Mouse (Mus musculus) embryo, embryonic 10 days (tissue): ENCODE measurements around the gene Msh3.

Experiments used
- DNase-seq: peaks from one replicate; pipeline ENCODE4 v3.0.0-alpha.2; 2015; ENCODE audit warnings: low spot score

The Msh3 gene

DNA sequence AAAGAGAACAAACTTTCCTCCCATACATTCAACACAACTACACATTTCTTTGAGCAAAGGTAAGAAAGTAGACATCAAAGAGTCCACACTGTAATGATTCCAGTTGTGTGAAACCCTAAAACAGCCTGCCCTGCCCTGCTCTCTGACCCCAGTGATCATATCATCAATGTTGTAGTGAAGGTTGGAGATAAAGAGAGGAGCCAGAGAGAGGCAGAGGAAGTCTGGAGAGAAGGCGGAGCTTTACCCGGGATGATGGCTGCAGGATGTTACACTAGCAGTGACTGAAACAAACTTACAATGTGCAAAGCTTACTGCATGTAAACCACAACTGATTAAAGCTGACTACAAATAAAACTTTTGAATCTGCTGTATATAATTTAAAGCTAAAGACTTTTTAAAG lies 26.8 kb downstream of the Msh3 start:
- DNase-seq = no peak

DNA sequence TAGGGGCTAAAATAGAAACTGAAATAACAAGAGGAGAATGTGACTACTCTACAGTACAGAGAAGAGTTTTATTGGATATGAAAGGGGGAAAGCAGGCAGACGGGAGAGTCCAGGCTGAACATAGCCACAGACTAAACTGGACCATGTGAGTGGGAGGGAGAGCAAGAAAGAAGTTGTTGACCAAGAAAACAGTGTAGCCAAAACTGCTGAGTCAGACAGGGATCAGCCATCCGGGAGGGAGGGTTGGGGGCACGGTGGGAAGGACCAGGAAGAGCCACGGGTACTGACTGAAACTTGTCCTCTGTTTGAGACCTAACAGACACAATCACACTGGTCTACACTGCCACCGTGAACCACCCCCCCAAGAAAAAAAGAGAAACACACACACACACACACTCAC lies 28.8 kb downstream of the Msh3 start:
- no peak for DNase-seq

DNA sequence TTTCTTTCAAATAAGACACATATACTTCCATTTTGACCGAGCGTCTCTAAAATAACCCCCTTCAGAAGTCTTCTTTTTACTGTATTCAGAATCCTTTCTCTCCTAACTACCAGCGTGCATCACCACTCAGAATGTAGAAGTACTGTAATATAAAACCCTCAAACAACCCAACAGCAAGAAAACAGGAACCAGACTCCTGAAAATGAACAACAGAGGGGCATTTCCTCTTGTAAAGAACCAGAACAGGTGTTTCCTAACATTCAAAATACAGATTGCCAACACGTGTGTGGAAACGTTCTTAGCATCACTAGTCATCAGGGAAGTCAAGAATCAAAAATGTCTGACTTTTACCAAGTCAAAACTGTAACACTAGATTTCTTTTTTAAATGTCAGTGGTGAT lies 34.0 kb downstream of the Msh3 start:
- DNase-seq = no peak

DNA sequence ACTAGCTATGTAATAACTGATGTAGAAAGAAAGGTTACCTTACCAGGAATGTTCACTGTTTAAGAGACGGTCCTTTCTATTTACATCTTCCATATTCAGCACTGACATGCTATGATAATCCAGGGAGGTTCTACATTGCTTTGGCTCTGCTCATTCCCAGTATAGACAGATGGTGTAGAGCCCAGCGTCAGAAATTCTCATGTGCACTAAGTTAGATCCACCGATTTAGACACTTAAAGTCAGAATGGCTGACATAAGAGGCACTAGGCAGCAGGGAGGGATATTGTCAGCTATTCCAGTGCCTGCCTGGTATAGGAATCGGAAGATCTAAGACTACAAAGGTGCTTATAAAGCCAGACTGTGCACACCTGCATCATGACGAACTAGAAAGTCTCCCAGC lies 40.2 kb downstream of the Msh3 start:
- no peak for DNase-seq

DNA sequence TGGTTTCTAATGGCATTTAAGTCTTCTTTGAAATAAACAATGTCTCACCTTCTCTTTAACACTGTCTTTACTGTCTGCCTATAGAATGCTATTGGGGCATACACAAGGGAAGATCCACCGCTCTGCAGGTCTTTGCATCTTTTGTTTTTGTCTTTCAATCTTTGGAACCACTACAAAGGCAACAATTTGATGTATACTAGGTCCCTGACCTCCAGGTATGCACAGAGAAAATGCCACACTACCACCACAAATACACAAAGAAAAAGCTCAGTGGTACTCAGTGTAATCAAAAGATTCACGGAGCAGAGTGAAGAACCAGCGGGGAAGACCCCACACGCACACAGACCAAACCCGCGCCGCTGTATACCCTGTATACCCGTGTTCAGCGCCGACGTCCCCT lies 49.1 kb downstream of the Msh3 start, which contains the start of gene Gm20379:
Gene Gm20379, plus strand, starts transcription at position 301 of the 400 bp plus-strand sequence.
- DNase-seq = no peak

DNA sequence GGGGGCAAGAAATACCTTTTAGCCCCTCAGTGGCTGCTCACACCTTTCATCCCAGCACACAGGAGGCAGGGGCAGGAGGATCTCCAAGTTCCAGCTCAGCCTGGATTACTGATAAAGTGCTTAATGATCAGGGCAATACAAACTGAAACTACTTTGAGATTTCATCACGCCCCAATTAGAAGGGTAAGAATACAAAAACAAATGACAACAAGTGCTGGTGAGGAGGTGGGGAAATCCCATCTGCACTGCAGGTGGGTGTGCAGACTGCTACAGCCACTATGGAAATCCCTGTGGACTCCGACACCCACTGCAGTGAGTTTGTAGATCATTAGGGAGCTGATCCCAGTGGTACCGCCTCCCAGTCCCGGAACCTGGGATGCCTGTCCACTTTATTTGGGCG lies 50.5 kb downstream of the Msh3 start:
- no peak for DNase-seq

DNA sequence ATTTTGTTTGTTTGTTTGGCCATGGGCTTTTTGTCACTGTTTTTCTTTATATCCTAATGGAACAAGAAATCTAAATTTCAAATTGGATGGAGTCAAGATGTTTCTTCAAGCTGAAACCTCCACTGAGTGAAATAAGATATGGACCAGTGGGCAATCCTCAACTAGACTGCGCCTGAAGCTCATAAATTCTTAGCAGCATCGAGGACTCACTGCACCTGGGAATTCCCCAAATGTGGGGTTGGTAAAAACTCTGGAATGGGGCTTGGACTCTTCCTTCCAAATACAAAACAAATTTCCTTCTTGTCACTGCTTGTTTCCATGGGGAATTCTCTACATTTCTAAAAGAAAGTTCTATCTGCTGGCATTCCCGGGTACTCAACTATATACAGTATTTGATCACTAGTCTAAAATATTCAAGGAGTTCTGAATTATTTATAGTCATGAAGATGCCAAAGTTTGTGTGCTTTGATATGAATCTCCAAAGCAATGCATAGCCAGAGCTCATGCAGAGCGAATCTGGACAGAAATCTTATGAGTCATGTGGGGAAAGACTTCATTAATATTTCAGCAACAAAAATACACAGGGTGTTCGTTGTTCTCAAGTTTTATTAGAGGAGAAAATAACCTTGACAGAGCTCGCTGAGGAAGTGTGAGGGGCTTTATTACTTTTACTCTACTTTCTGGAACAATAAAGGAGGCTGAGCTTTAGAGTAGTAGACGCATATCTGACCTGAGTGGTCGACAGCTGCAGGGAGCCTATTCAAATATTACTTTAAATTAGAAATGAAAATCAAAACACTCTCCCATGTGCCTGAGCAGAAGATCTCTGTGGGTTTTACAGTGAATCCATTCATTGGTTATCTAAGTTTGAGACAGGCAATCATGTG lies 51.5 kb downstream of the Msh3 start:
- DNase-seq = no peak

DNA sequence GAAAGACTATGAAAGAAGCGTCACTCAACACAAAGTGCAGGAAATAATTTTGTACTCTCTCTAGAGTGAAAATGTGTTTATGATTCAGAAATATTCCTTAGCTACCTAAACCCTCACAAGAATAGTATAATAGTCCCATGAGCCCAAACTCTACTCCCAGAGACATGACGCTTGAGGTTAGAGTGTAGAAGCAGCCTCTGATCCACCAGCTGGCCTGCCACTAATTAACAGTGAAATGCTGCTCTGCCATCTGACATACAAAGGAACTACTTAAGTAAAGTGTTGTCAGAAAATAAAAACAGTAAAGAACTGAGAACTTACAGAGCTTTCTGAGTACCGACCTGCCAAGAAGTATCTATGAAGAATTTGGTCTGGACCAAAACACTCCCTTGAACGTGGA lies 52.3 kb downstream of the Msh3 start:
- DNase-seq = no peak

DNA sequence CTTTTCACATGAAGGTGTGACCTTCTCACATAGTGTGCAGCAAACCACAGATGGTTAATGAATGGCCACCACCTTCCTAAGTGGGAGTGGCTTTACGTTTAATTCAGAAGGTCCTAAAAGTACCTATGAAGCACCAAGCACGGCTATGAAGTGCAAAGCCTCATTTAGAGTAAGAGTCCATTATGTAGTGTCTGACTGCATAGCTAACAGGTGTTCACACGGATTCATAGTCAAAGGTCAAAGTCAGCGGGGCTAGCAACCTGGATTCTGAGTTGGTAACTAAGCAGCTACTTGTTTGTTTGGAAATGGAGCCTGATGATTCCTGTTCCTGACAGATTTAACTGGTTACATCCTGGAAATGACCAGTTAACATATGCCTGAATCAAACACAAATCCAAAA lies 53.0 kb downstream of the Msh3 start:
- DNase-seq = no peak

DNA sequence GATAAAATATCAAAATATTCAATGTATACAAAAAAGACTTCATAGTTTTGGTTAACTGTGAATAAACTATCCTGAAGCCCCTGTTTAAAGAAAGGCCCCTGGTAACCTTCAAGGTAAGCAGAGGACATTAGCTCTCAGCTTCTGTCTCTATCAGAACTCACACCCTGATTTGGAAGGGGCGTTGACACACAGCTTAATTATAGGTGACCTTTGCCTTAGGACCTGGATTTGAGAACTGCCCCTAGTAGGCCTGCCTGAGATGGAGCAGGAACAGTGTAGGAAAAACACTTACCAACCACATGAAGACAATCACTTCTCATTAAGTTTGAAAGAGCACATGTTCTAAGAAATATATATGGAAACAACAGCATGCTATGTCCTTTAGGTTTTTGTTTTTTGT lies 55.3 kb downstream of the Msh3 start:
- no peak for DNase-seq

DNA sequence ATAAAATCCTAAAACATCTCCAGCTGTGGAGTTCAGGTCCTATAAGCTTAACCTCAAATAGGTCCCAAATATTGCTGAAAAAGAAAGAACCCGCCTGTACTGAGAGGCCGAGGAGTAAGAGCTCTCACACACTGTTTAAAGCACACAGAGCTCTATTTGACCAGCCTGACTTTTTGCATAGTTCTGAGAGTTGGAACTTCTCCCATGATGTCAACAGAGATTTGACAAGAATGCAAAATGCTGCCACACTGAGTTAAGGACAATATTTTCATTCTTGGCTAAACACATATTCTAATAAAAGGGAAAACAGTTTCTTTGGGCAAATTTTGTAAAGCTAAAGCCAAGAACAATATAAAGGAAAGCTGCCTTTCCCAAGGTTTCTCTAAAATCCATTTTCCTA lies 57.8 kb downstream of the Msh3 start:
- no peak for DNase-seq

DNA sequence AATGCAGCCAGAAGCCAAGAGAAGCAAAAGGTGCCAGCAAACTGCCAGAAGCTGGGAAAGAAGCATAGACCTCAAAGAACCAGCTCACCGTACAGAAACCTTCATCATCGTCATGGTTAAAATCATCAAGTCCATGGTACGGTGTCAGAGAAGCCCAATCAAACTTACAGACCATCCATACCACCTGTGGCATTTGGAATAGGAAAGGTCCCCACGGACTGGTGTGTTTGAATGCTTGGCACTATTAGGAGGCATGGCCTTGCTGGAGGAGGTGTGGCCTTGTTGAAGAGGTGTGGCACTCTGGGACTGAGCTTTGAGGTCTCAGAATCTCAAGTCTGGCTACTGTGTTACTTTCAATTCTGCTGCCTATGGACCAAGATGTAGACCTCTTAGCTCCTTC lies 58.3 kb downstream of the Msh3 start:
- no peak for DNase-seq

DNA sequence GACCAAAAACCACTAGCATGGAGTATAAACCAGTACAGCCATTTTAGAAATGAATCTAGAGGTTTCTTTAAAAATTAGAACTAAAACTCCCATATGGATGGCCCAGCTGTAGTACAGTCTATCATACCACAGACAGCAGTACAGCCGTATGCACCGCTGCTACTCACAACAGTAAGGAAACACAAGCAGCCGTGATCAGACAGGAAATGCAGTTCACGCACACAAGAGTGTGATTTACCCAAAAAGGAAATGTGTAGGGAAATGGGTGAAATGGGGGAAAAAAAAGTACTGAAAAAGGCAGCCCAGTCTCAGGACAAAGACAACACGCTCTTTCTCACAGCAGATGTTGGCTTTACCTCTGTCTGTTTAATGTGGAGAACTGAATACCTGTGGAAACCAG lies 60.9 kb downstream of the Msh3 start:
- no peak for DNase-seq

DNA sequence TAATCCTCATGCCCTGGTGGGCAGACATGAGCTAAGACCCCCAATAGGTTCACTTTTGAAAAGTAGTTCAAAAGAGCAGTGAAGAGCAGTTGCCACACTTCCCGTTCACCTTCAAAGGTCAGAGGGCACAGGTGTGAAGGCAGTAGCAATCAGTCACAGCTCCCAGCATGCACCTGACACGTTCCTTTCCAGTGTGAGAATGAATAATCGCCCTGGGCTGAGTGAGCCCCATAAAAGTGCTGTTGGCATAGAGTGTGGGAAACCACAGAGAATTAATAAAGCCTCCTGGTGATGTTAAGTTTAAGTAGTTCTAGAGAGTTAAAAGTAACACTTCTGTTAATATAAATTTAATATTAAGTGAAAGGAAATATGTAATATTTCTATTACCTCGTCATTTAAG lies 63.2 kb downstream of the Msh3 start:
- DNase-seq = no peak

DNA sequence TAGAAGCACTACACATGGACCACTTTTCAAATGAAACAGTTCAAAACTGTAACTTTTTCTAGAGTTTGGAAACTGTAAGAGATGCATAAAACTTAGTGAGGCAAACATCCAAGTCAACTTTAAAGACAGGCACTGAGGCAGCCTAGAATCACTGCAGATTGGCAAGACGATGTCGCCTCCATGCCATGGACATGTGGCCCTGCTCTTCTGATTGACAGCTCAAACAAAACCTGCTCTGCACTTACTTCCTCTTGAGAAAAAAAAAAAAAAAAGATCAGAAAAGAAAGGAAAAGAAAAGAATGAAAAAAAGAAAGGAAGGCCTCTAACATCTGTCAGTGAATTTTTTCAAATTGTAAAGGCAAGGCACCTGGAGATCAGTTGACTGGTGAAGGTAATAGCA lies 77.8 kb downstream of the Msh3 start:
- DNase-seq = no peak

DNA sequence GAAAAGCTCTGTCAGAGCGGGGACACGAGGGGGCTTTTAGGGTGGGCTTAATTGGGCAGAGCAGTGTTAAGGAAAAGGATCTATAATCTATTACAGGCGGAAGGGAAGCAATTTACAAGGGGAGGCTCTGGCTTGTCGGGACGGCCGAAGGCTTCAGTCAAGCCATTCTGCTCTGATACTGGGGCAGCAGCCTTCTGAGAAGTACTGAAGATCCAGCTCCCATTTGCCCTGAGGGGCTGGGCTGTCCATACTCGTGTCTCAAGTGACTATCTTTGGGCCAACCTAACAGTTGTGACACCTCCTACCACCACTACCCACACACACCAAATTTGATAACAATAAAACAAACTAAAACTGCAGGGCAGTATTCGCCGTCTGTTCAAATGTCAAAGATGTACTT lies 79.5 kb downstream of the Msh3 start:
- no peak for DNase-seq

DNA sequence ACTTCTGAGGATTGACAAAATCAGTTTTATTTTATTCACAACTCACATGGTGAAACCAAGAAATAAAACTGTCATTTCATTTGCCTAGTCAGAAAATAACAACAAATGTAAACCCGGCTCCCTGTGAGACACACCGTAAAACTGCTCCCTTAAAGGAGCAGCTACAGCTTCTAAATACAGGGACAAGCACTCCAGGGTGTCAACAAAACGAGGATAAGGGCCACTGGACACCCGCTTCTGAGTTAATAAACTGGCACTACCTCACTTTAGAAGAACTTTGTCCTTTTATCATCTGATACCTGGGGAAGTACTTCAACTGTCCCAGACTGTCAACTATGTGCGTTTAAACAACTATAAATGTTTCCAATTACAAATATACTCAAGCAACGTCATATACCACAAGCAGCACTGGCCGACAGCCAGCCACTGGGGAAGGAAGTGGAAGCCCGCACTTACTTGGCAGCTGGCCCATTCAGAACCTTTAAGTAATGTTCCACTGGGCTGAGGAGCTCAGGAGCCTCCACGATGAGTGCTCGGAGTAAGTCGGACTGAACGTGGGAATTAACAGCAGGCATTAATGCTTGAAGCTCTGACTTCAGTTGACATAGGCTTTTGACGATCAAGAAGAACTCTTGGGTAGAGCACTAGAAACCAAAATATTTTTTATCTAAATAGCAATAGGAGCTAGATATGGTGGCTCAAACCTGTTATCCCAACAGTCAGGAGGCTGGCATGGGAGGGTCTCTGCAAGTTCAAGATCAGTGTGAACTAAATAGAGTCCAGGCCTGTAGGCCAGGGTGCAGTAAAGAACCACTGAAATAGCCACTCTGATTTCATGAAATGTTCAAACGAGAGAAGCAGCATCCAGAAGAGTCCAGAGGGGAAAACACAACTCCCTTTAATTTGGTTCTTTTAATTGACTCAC lies 80.3 kb downstream of the Msh3 start:
- no peak for DNase-seq

DNA sequence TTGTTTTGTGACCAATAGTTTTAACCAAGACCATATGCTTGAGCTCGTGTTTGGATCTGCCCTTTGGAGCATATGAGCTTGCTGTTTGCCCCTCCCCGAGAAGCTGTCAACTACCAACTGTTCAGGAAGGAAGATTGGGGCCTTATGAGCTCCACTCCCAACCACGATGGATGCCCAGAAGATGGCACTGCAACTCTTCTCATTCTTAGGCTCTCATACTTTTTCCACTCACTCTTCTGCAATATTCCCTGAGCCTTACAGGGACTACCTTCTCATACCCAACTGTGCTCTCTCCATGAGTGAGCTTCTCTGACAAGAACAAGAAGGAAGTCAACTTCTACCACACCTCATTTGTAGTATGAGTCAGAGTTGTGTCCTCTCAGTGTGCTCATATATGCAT lies 87.7 kb downstream of the Msh3 start:
- DNase-seq = no peak

DNA sequence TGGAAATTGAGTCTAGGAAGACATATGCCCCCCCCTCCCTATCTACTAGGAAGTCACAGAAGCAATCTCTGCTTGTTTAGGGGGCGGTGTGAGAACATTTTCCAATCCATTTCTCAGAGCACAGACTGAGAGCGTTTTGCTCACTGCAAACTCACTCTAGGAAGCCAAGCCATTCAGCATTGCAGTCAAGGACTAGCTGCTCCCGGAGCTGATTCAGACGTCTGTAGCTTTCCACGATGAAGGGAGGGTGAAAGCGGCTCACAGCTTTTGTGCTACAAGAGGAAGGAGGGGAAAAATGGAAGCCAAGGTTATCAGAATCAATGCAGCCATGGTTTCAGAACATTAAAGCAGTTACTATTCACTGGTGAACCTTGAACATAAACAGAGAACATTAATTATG lies 91.2 kb downstream of the Msh3 start:
- DNase-seq = no peak

DNA sequence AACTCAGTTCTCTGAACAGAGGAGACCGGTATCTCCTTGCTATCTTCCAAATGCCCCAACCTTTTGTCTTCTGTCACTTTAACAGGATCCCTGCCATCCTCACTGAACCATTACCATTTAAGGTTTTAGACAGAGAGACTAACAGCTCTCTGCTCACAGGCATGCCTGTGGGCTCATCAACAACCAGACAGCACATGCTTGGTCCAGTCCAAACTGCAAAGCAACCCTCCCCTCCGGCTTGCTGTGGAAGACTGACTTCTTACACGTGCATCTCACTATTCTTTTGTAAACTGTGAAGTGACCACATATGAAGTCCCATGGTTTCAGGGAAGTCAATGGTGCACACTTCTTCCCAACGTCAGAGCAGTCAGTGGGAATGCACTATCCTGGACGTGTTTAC lies 93.5 kb downstream of the Msh3 start:
- no peak for DNase-seq

DNA sequence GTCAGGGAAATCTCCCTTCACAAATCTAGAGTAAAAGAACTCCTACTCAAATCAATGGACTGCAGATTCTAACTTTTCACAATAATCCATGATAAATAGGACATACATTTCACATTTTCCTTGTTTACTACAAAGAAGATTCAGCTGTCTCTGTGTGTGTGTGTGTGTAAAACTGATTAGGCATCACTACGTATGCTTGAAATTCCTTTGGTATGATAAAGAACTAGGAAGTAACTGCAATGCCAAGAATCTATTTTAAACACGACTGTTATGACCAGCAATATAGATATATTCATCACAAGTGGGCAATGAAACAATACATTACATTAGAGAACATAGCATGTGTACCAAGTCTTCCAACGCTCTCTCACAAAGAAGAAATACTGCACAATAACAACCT lies 99.3 kb downstream of the Msh3 start:
- no peak for DNase-seq

DNA sequence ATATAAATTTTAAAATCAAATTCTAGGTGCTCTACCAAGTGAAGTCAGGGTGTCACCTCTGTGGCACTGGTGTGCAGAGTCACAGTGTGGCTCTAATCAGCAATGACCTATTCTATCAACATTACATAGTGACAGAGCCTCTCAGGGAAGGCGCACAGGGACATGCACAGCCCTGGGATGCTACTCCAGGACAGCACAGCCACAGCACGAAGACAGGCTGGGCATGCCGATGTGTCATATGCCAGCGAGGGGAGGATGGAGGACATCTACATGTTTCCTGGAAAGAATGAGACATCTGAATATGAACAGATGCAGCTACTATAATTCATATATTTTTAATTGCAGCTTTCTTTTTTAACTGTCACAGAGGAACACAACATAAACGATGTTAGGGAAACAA lies 101.0 kb downstream of the Msh3 start:
- no peak for DNase-seq

DNA sequence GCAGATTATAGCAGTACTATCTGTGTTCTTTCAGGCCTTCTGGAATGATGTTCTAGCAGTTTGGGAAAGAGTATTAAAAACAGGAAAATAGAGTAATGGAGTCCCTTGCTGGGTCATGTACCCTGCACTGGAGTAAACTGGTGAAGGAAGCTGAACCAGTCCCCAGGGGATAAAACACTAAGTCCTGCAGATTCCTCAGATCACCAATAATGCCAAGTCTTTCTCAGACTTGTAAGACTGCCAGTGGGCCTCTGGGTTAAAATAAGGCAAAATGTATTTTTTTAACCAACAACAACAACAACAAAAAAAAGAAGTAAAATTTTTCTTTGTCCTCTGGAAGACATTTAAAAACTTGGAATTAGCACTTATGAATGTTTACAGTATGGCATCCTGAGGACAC lies 102.5 kb downstream of the Msh3 start:
- no peak for DNase-seq
